Mouse (Mus musculus) liver, postnatal 0 days (tissue): ENCODE measurements around the gene Glp1r.

Experiments used
- CTCF ChIP-seq: sonication (generic); IDR thresholded peaks from 2 replicates; pipeline ENCODE4 v1.5.1; 2016; ENCODE audit warnings: antibody characterized with exemption, low read depth
- EP300 ChIP-seq: IDR thresholded peaks from 2 replicates; pipeline ENCODE4 v1.6.1; 2016; ENCODE audit warnings: antibody characterized with exemption, low read depth, mild to moderate bottlenecking

DNA sequence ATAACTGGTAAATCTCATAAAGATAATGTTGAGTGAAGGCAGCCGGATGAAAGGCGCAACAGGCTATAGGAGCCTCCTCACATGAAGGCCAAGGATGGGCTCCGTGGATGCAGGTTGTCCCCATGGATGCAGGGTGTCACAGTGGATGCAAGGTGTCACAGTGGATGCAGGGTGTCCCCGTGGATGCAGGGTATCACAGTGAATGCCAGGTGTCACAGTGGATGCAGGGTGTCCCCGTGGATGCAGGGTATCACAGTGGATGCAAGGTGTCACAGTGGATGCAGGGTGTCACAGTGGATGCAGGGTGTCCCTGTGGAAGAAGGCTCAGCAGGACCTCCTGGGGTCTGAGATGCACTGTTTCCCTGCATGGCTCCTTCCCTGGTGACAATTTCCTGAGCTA, 44.3 kb upstream of the Glp1r start:
- TF ChIP-seq CTCF: no peak
- no peak for TF ChIP-seq EP300
